Mouse (Mus musculus) heart, embryonic 10.5 days (tissue): Measurements from ENCODE around the gene B3galt6. TPM values are rescaled to one million over a fixed set of nuclear protein-coding genes. Genes with fewer than 3 reads are reported as not detected.

Source experiments
- DNase-seq: peaks from one replicate; pipeline ENCODE4 v3.0.0-alpha.2; 2017; ENCODE audit warnings: low spot score
- H3K27ac ChIP-seq: fragments of 300-500 bp; sonication (generic); 2 replicates; pipeline ENCODE4 v1.5.1; 2016; ENCODE audit warnings: mild to moderate bottlenecking
- H3K27me3 ChIP-seq: fragments of 300-500 bp; sonication (generic); 2 replicates; pipeline ENCODE4 v1.6.1; 2016; ENCODE audit warnings: mild to moderate bottlenecking; ENCODE audit not compliant: poor library complexity, insufficient read depth, severe bottlenecking
- H3K36me3 ChIP-seq: fragments of 300-500 bp; sonication (generic); 2 replicates; pipeline ENCODE4 v1.6.1; 2016; ENCODE audit warnings: mild to moderate bottlenecking, moderate library complexity
- H3K4me1 ChIP-seq: fragments of 300-500 bp; sonication (generic); 2 replicates; pipeline ENCODE4 v1.6.1; 2016; ENCODE audit warnings: mild to moderate bottlenecking
- H3K4me3 ChIP-seq: fragments of 300-500 bp; sonication (generic); 2 replicates; pipeline ENCODE4 v1.5.1; 2016; ENCODE audit warnings: mild to moderate bottlenecking, moderate library complexity
- H3K9me3 ChIP-seq: fragments of 300-500 bp; sonication (generic); 2 replicates; pipeline ENCODE4 v1.6.1; 2016; ENCODE audit warnings: mild to moderate bottlenecking, moderate library complexity
- WGBS: fragments of 180-500 bp; shearing (Covaris S2); methylation state at CpG from one replicate; pipeline ENCODE4 v1.1.7; 2016; 5-methylcytosine and 5-hydroxymethylcytosine counted together
- polyA plus RNA-seq: library from polyadenylated mRNA; unstranded; fragments of >200 nt; fragmentation: Nextera tagmentation; extraction: Ambion mirVana; gene quantifications from 2 replicates; pipeline ENCODE4 v1.2.1, GENCODE M21; 2016

B3galt6 gene
- polyA plus RNA-seq, 1 experiment from 2014 or later = 12.9 TPM

- peak; percentile 69 for DNase-seq
- H3K27me3 ChIP-seq = no peaks in the 10 kb centered on the region
- no peaks in the 10 kb centered on the region for H3K9me3 ChIP-seq
- peaks cover 31% of the 10 kb centered on the region for H3K36me3 ChIP-seq
- 46% methylated on average over 9 of the region's 9 CpGs for WGBS
- H3K4me3 ChIP-seq = no peak overlapping the region
- H3K27ac ChIP-seq = no peak overlapping the region
- H3K4me1 ChIP-seq = peaks cover 15% of the 10 kb centered on the region
These were observed 29.5 kb upstream of the B3galt6 start for GRCm38 (mm10) chr4:156021942-156022419.

GRCm38 (mm10) chr4:156021381-156021780 is 28.9 kb upstream of the B3galt6 start:
- Histone ChIP-seq H3K9me3 (no peaks in the 10 kb centered on the region), H3K27me3 (no peaks in the 10 kb centered on the region), H3K4me3 (no peak overlapping the region), H3K4me1 (peaks cover 14% of the 10 kb centered on the region), H3K36me3 (peaks cover 28% of the 10 kb centered on the region), H3K27ac (no peak overlapping the region)
- 68% methylated on average over 3 of the region's 3 CpGs for WGBS
- DNase-seq = no peak

DNA sequence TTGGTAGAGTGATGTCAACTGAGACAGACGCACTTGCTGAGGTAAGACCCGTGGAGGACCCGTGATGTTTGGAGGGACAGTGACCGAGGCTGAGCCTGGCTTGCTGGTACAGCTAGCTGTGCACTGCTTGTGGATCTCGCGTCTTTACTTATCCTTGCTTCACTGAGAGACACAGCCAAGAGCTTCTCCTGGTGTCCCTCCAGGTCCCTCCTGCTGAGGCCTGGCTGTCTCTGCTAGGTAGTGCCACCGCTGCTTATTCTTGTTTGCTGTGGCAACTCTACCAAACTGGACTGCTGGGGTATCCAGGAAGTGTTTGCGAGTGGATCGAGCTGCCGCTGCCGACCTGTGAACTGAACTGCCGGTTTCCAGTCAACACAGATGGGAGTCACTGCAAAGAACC is 27.3 kb upstream of the B3galt6 start:
- no peak for DNase-seq
- 88% methylated on average over 12 of the region's 12 CpGs for WGBS
- H3K4me1 ChIP-seq = peaks cover 21% of the 10 kb centered on the region; the same call in 1 of the 2 replicates
- no peaks in the 10 kb centered on the region for H3K27me3 ChIP-seq
- H3K36me3 ChIP-seq = peaks cover 24% of the 10 kb centered on the region
- no peak overlapping the region for H3K27ac ChIP-seq
- H3K4me3 ChIP-seq = no peak overlapping the region
- H3K9me3 ChIP-seq = no peaks in the 10 kb centered on the region

GRCm38 (mm10) chr4:156014436-156014835 is 22.0 kb upstream of the B3galt6 start:
- no peak overlapping the region for H3K27ac ChIP-seq
- WGBS = 84% methylated on average over 2 of the region's 2 CpGs
- no peaks in the 10 kb centered on the region for H3K27me3 ChIP-seq
- DNase-seq = no peak
- H3K36me3 ChIP-seq = peaks cover 53% of the 10 kb centered on the region
- H3K4me3 ChIP-seq = no peak overlapping the region
- H3K4me1 ChIP-seq = peaks cover 17% of the 10 kb centered on the region; the same call in 1 of the 2 replicates
- H3K9me3 ChIP-seq = no peaks in the 10 kb centered on the region

DNA sequence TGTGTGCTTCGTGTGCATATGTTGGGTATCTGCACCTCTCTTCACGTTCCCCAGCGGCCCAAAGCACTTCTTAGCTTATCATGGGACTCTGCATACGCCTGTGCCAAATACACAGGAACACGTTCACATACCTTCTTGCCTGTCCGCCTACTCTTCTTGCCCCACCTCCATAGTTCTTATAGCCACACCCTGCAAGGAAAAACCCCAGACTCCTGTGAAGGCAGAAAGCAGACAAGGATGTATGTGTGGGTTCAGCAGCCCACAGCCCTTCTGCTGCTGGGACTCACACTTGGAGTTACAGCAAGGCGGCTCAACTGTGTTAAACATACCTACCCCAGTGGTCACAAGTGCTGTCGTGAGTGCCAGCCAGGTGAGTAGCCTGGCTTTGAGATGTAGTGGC is 21.2 kb upstream of the B3galt6 start, which contains the start of gene Tnfrsf4:
Gene Tnfrsf4 (plus strand): TSS at position 207 of the 400 bp plus-strand sequence.
- Histone ChIP-seq H3K36me3 (peaks cover 58% of the 10 kb centered on the region), H3K4me1 (peaks cover 17% of the 10 kb centered on the region; the same call in 1 of the 2 replicates), H3K27ac (no peak within 1 kb of the TSS), H3K4me3 (no peak within 1 kb of the TSS), H3K9me3 (no peaks in the 10 kb centered on the region), H3K27me3 (no peaks in the 10 kb centered on the region)
- DNase-seq = no peak
- 80% methylated on average over 8 of the region's 8 CpGs for WGBS

DNA sequence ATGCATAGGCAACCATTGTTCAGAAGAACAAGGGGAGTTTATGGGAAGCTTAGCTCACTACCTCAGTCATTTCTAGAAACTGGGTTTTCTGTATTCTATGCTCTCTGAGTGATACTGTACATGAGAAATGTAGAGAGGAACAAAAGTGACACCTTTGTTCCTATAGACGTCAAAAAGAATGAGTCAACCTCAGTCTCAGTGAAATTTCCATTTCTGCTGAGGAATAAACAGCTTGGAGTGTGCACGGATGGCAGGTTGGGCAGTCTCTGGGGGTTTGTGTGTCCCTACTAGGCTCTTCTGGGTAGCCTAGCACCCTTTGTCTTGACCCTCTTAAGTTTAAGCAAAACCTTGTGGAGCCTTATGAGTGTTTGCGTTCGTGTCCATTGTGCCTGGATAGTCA is 15.9 kb upstream of the B3galt6 start:
- Histone ChIP-seq H3K27me3 (no peaks in the 10 kb centered on the region), H3K4me3 (no peak overlapping the region), H3K36me3 (peaks cover 95% of the 10 kb centered on the region), H3K9me3 (no peaks in the 10 kb centered on the region), H3K27ac (no peak overlapping the region), H3K4me1 (no peaks in the 10 kb centered on the region)
- no peak for DNase-seq
- WGBS = 85% methylated on average over 4 of the region's 4 CpGs

DNA sequence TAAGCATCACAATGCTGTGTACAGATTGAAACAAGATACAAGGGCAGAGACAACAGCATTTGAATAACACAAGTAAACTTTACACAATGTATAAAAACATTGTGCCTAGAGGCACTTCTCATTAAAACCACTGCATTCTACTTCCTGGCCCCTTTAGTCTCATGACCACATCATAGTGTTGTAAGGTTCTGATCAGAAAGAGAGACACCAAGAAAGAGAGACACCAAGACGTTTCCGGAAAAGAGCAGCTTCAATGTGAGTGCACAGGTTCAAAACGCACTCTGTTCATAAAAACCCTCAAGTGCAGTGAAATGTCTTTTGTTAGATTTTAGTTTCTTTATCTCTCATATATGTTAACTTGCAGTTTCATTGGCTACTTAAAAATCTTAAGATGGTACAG is 11.7 kb upstream of the B3galt6 start:
- Histone ChIP-seq H3K27me3 (no peaks in the 10 kb centered on the region), H3K27ac (no peak overlapping the region), H3K36me3 (peaks cover 94% of the 10 kb centered on the region), H3K4me3 (no peak overlapping the region), H3K4me1 (no peaks in the 10 kb centered on the region), H3K9me3 (no peaks in the 10 kb centered on the region)
- no peak for DNase-seq
- 91% methylated on average over 3 of the region's 3 CpGs for WGBS

DNA sequence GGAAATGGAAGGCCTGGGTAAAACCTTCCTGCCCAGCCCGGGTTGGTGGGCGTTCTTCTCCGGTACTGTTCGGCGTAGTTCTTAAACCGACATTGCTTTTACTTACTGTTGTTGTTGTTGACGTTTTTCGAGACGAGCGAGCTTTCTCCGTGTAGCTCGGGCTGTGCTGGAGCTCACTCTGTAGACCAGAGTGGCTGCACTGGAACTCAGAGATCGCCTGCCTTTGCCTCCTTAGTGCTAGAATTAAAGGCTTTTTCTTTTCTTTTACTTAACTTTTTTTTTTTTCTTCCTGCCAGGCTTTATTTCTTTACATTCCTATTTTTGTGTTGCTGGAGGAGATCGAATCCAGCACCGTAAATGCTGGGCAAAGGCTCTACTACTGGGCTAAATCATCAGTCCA is 1.2 kb upstream of the B3galt6 start:
- H3K4me3 ChIP-seq = peak overlapping the region; percentile 88
- H3K4me1 ChIP-seq = peaks cover 23% of the 10 kb centered on the region
- H3K27me3 ChIP-seq = no peaks in the 10 kb centered on the region
- 5% methylated on average over 15 of the region's 15 CpGs for WGBS
- H3K9me3 ChIP-seq = no peaks in the 10 kb centered on the region
- H3K27ac ChIP-seq = peak overlapping the region; percentile 98
- DNase-seq = no peak
- H3K36me3 ChIP-seq = peaks cover 36% of the 10 kb centered on the region

GRCm38 (mm10) chr4:155992906-155993547 is 578 bp upstream of the B3galt6 start:
- Histone ChIP-seq H3K4me3 (peak overlapping the region; percentile 88), H3K9me3 (no peaks in the 10 kb centered on the region), H3K27me3 (no peaks in the 10 kb centered on the region), H3K36me3 (peaks cover 30% of the 10 kb centered on the region), H3K4me1 (peaks cover 25% of the 10 kb centered on the region), H3K27ac (peak overlapping the region; percentile 98)
- peak; percentile 97 for DNase-seq
- WGBS = under 1% methylated on average over 70 of the region's 70 CpGs

DNA sequence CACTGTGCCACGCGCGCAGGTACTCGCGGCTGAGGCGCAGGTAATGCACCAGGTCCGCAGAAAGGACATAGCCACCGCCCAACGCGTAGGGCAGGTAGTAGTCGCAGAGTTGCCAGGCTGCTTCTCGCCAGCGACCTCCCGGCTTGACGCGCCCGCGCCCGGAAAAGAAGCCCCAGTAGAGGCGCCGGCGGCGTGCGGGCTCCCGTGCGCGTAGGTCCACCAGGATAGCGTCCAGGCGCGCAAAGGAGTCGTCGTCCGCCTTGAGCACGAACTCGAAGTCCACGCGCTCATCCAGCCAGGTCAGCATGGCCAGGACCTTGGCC is 580 bp downstream of the B3galt6 start:
- Histone ChIP-seq H3K36me3 (peaks cover 19% of the 10 kb centered on the region), H3K4me3 (peak overlapping the region; percentile 88), H3K4me1 (peaks cover 27% of the 10 kb centered on the region), H3K27me3 (no peaks in the 10 kb centered on the region), H3K9me3 (no peaks in the 10 kb centered on the region), H3K27ac (peak overlapping the region; percentile 98)
- 25% methylated on average over 37 of the region's 37 CpGs for WGBS
- DNase-seq = no peak

DNA sequence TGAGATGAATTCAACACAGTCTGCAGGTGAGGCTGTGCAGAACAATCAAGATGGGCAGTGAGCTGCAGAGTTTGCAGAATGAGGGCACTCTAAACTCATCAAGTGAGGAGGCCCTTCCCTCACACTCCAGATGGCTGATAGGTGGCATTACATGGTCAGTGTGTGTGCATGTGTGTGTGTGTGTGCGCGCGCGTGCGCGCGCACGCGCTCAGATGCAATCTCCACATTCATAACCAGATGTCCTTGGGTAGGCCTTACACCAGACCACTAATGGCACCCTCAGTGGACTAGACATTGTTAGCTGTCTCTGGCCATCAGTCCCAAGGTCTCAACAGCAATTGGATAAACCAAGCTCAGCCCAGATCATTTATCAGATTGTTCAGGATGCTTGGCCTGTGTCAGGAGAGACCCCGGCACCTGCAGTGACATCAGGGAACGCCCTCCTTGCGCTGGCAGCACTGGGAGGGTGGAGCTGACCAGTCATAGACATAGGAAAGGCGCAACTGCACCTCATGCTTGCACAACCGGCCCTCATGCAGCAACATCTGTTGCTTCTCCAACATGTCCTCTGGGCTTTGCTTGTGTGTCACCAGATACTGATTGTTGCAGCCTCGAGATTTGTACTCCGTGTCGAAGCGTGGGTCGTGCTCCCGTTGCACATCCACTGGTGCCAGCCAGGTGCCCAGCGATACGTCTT is 1.1 kb downstream of the B3galt6 start:
- Histone ChIP-seq H3K4me1 (peaks cover 27% of the 10 kb centered on the region), H3K27me3 (no peaks in the 10 kb centered on the region), H3K36me3 (peaks cover 14% of the 10 kb centered on the region), H3K4me3 (peak overlapping the region; percentile 88), H3K9me3 (no peaks in the 10 kb centered on the region), H3K27ac (peak overlapping the region; percentile 98)
- WGBS = 88% methylated on average over 22 of the region's 22 CpGs
- peak; percentile 78 for DNase-seq

GRCm38 (mm10) chr4:155983788-155984187 is 8.7 kb downstream of the B3galt6 start:
- Histone ChIP-seq H3K9me3 (no peaks in the 10 kb centered on the region), H3K4me1 (peaks cover 4% of the 10 kb centered on the region; the same call in 1 of the 2 replicates), H3K27me3 (no peaks in the 10 kb centered on the region; the same call in 1 of the 2 replicates), H3K36me3 (no peaks in the 10 kb centered on the region), H3K27ac (no peak overlapping the region), H3K4me3 (no peak overlapping the region)
- 27% methylated on average over 2 of the region's 2 CpGs for WGBS
- no peak for DNase-seq

DNA sequence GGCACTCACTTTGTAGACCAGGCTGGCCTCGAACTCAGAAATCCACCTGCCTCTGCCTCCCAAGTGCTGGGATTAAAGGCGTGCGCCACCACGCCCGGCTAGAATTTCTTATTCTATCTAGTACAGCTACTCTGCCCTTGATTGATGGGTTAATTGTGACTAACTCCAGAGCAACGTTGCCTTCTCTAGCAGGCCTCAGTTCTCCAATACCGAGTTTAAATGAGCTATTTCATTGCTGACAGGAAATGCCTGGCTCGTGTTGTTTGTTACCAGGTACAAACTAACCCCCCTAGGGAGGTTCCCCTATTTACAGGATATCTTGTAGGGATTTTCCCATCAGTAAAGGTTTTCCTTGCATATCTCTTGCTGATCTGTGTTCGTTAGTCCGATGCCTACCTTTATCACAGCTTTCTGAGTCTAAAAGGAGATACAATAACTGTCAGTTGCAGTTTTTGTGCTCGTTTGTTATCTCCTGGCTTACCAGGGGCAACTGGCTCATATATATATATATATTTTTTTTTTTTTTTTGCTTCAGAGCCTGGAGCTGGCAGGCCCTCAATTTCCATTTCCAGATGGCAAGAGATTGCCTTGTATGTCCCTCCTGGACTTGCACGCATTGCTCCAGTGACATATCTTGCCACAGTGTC is 10.9 kb downstream of the B3galt6 start:
- H3K27ac ChIP-seq = no peak overlapping the region
- WGBS = 72% methylated on average over 12 of the region's 12 CpGs
- no peak overlapping the region for H3K4me3 ChIP-seq
- DNase-seq = no peak
- no peaks in the 10 kb centered on the region for H3K4me1 ChIP-seq
- no peaks in the 10 kb centered on the region; the same call in 1 of the 2 replicates for H3K27me3 ChIP-seq
- H3K9me3 ChIP-seq = peaks cover 6% of the 10 kb centered on the region; the same call in 1 of the 2 replicates
- H3K36me3 ChIP-seq = no peaks in the 10 kb centered on the region
